Mouse (Mus musculus) fat pad, adult 2 months (tissue): Measurements from ENCODE around the gene Fam206a.

Source experiments
- DNase-seq: peaks from one replicate; pipeline ENCODE4 v3.0.0-alpha.2; 2011; ENCODE audit warnings: low read depth, low spot score; ENCODE audit errors: extremely low read depth

The Fam206a gene

DNA sequence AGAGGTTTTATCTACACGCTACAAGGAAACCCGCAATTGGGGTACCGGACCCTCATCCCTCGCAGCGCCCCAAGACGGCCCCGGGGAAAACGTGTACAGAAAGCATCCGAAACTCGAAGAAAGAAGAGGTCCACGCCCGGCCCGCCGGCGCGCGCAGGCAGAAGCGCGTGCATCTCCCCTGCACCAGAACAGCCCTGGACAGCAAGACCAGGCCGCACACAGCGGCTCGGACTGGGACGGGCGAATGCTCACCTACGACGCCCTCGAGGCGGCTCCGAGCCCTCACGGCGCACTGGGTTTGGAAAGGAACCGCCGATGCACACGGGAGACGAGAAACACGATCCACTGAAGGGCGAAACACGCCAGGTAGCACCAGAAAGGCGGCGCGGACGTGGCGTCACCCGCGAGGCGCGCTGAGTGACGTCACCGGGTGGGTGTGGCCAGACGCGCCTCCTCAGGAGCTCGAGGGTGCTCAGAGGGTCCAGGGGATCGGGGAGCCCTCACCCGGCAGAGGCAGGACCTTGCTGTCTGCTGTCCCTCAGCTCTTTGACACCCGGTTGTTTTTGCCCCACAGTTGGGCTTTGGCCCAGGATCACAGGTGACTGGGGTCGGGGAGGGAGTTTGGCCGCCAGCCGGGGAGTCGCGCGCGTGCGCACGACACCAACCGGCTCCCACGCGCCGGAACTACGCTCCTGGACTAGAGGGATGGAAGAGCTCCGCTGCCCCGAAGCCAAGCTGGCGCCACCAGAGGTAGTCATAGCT lies at the start of gene Fam206a, which contains the start of gene Elp1:
Gene Fam206a (plus strand): TSS at position 439 of the 762 bp plus-strand sequence.
Gene Elp1 (minus strand): TSS at position 425 of the 762 bp plus-strand sequence.
- no peak for DNase-seq

- DNase-seq = no peak
Measured at GRCm38 (mm10) chr4:56756021-56756420, 46.1 kb upstream of the Fam206a start.

DNA sequence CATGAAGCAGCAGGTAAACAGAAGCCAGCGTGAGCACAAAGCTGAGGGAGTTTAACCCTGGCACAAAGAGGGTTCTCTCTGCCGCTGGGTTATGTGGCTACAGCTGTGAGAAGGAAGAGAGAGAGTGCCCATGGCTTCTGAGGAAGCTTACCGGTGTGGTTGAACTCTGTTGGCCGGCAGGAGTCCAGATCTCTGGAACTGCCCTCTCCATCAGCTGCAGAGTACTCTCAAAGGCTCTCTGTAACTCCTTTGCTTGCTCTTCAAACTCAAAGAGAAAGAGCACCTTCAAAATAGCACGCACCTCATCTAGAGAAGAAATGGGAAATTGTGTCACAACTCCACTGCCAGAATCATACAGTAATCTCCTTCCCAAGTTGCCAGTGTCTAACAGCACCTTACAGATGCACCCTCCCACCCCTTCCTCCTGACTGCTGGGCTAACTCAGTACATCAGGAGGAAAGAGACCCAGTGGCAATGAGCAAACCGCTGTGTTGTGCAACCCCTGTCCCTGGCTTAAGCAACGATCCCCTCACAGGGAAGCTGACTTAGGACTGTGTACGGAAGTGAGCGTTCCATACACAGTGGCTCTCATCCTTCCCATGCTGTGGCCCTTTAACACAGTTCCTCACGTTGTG lies 45.1 kb upstream of the Fam206a start:
- no peak for DNase-seq

DNA sequence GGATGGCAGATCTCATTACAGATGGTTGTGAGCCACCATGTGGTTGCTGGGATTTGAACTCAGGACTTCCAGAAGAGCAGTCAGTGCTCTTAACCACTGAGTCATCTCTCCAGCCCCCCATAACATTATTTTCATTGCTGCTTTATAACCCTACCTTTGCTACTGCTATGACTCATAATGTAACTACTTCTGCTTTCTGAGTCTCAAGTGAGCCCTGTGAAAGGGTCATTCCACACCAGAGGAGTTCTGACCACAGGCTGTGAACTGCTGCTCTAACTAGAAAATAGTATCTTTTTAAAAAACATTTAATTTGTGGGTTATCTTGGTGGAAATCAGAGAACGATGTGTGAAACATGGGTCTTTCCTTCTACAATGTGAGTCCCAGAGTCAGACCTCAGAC lies 44.5 kb upstream of the Fam206a start:
- no peak for DNase-seq

DNA sequence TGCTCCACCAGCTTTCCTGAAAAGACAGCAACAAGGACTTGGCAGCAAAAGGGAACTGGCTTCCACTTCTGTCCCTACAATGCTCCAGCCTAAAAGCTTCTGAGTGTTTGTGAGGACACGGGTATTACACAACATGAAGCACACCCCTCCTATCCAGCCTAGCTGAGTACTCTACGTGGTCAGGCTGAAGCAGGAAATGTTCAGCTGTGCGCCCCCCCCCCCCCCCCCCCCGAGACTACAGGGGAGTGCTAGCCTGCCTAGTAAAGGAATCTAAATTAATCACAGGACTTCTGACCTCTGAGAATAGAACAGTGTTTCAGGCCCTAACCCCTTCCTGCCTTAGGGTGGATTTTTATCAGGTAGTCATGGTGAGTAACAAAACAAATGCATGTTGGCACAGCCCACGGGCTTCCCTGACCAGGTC lies 34.3 kb upstream of the Fam206a start:
- DNase-seq = no peak

DNA sequence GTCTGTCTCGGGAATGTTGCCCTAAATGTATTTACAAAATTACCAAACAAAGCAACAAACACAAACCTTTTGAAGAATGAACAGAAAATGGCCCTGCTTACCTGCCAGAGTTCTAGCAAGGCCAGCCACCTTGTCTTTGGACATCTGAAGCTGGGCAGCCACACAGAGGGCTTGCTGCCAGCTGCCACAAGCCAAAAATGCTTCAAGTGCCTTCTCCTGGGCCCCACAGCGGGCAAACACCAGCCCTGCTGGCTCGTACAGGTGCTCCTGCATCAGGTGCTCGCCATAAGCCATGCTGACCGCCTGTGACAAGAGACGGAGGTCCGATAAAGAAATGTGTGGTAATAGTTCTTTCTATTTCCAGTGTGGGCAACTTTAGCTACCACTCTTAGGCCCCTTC lies 33.2 kb upstream of the Fam206a start:
- DNase-seq = no peak

GRCm38 (mm10) chr4:56771065-56771464 lies 31.1 kb upstream of the Fam206a start:
- no peak for DNase-seq

DNA sequence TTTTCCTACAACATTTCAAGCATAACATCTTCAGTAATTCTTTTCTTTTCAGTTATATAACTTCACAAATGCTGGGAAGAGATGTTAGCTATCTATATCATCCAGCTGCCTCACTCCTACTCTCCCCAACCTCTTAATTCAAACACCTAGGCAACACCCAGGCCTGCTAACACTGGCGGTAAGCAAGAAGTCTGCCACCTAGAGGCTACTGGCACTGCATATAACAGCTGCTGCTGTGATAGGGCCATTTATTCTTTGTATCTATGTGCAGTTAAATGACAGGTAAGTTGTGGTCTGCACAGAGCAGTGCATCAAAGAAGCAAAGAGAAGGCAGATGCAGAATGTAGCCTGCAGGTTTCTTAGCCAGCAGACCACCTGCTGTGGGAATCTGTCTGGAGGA lies 10.8 kb upstream of the Fam206a start:
- no peak for DNase-seq

DNA sequence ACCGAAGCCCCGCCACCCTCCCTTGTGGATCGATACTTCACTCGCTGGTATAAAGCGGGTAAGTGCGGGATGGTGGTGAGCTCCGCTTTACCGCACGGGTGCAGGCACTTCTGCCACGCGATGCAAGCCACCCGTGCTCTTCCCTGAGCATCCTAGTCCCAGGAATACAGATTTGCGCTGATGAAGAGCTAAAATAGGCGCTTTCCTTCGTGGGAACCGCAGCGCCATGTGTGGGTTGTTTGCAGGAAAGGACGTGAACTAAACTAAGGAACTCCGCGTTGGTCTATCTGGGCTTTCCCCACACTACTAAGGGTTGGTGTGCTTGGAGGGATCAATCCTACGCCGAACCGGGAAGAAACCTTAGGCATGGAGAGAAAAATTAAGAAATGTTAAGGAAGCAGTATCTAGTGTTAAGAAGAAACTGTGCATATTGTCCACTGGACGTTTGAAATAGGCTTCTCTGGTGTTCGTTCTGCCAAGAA lies 565 bp downstream of the Fam206a start:
- no peak for DNase-seq

- no peak for DNase-seq
Measured at GRCm38 (mm10) chr4:56809050-56809449, 6.9 kb downstream of the Fam206a start.

- DNase-seq = no peak
Measured at GRCm38 (mm10) chr4:56811642-56812041, 9.5 kb downstream of the Fam206a start.

GRCm38 (mm10) chr4:56812096-56812495 lies 10.0 kb downstream of the Fam206a start:
- no peak for DNase-seq

DNA sequence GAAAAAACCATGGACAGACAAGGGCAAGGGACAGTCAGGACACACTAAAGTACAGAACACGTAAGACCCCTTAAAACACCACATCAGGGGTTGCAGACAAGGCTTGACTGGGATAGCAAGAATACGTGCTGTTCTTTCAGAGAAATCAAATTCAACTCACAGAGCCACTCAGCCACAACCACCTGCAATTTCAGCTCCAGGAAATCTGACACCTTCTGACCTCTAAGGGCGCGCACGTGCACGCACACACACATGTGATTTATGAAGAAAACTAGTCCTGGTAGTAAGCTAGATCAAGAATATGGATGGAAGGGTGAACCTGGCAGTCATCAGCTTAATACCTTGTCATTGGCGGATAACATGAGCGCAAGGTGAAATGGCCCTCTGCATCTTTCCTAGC lies 13.0 kb downstream of the Fam206a start:
- DNase-seq = no peak

DNA sequence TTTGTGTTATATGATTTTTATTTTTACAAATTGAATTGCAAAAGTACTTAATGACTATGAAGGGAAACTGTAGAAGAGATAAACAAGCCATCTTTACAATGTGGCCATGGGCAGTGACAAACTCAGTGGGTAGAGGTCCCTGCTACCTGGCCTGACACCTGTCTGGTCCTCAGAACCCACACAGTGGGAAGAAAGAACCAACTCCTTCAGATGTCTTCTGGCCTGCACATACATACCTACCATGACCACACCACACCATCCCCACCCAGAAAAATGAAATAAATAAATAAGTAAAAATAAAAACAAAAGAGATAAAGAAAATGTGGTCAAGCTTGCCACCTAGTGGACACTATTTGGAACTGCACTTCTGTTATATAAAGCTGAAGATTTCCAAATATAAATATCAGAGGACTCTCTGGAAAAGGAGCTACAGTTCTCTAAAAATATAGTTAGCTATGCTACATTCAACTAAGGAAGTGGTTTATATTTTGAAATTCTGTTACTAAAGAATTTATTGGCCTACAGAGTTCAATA lies 17.9 kb downstream of the Fam206a start:
- no peak for DNase-seq

- DNase-seq = no peak
Measured at GRCm38 (mm10) chr4:56824231-56824630, 22.1 kb downstream of the Fam206a start.

DNA sequence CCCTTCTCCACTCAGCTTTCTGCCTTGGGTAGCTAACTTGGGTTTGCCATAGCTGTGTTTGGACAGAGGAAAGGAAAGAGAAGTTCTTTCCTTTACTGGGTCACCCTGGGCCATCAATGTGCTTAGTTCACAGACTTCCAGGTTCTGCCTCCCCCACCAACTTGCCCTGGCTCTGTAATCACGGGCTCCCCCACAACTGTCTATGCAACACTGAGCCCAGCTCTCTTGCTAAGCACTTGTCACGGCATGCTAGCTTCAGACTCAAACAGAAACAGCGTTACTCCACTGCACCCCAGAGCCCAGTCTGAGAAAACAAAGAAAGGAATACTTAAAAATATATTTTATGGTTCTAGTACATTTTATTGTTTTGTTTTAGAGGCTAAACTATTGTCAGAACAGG lies 26.8 kb downstream of the Fam206a start:
- no peak for DNase-seq

GRCm38 (mm10) chr4:56829511-56829921 lies 27.4 kb downstream of the Fam206a start:
- no peak for DNase-seq

- no peak for DNase-seq
Measured at GRCm38 (mm10) chr4:56831013-56831609, 29.0 kb downstream of the Fam206a start.

DNA sequence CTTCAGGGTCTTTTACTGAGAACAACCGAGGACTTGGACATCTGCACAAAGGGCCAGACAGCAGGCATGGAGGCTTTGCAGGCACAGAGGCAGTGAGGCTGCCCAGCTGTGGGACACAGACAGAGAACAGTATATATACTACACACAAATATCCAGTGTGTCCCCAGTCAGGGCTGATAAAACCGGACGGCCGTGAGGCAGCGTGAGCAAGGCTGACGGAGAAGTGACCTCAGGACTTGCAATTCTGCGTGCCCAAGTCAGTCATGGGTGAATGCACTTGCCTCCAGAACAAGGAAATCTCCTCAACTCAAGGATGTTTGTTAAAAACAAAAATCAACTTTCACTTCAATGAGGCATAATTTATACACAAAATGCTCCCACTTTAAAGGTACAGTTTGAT lies 29.9 kb downstream of the Fam206a start:
- DNase-seq = no peak

GRCm38 (mm10) chr4:56837661-56838060 lies 35.5 kb downstream of the Fam206a start:
- DNase-seq = no peak

DNA sequence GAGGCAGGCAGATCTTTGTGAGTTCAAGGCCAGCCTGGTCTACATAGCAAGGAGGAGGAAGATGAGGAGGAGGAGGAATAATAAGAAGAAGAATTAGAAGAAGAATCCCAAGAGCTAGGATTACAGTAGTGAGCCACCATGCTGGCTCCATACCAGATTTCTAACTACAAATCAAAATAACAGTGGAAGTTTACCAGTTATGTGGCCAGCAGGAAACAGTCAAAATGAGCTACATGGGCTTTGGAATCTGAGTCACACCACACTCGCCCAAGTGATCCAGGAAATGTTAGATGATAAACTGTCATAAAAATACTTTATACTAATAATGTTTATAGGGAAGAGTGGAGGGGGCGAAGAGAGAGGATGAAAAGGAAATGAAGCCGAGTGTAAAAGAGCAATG lies 38.2 kb downstream of the Fam206a start:
- no peak for DNase-seq

DNA sequence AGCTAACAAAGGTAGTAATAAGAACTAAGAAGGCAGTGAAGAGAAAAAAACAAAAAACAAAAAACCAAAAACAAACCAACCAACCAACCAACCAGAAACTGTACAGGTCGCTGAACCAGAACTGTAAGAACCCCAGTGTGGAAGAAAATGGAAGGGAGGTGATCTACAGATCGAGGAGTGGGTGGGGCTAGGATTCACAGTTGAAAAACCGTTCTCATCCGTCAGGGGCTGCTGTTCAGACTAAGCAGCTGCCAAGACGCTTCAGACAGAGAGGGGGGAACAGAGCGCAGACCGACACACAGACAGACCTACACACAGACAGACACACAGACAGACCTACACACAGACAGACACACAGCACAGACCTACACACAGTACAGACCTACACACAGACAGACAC lies 40.4 kb downstream of the Fam206a start:
- no peak for DNase-seq
